In the genomic region with DNA sequence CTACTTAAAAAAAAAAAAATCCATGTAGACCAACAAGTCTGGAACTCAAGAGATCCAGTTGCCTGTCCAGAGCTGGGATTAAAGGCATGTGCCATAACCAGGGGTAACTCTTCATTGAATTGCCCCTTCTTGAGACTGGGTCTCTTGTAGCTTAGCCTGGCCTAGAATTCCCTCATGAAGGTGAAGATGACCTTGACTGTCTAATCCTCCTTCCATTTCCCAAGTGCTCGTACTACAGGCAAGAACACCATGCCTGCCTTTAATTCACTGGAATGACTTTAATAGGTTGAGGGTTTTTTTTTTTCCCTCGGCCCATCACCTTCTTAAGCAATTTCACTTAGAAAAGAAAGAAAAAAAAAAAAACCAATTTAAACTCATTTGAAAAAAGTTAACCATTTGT, we compare ENCODE assay signal across 8 mouse cellular contexts. TPM values are rescaled to one million over a fixed set of nuclear protein-coding genes. Genes with fewer than 3 reads are reported as not detected.
DNase-seq lines count a peak whose midpoint lies in the region; ATAC-seq and TF ChIP-seq lines count a peak whose summit lies in the region.

No protein-coding gene starts in this region.

- 36% methylated on average over 2 of the region's 2 CpGs for WGBS in limb, embryonic 15.5 days
- WGBS in stomach, postnatal 0 days: 53% methylated on average over 2 of the region's 2 CpGs

- no peak for ATAC-seq in megakaryocyte, adult 5-6 weeks (ENCODE audit: poor library complexity, severe bottlenecking)
- no peak for ATAC-seq in limb, embryonic 15.5 days (ENCODE audit: insufficient number of reproducible peaks, low FRiP score, low TSS enrichment, low read depth)
- ATAC-seq in stomach, postnatal 0 days (ENCODE audit: low FRiP score, low TSS enrichment): no peak
- no peak for ATAC-seq in erythroid progenitor cell, adult 5-6 weeks (replicated peaks; ENCODE audit: low FRiP score, poor library complexity, severe bottlenecking)

- no peaks in the 10 kb centered on the region for H3K27me3 ChIP-seq in megakaryocyte, embryonic 14.5 days (replicated peaks)
- no peaks in the 10 kb centered on the region for H3K27me3 ChIP-seq in limb, embryonic 15.5 days
- no peaks in the 10 kb centered on the region for H3K27me3 ChIP-seq in stomach, postnatal 0 days (ENCODE audit: control insufficient read depth, insufficient read depth, low read length)

- TF ChIP-seq CTCF in stomach, postnatal 0 days (IDR thresholded peaks at IDR 0.05; ENCODE audit: low read depth): no peak

- H3K4me1 ChIP-seq in megakaryocyte, embryonic 14.5 days: peaks cover 30% of the 10 kb centered on the region
- peaks cover 21% of the 10 kb centered on the region for H3K4me1 ChIP-seq in limb, embryonic 15.5 days
- H3K4me1 ChIP-seq in stomach, postnatal 0 days (replicated peaks; ENCODE audit: control insufficient read depth, insufficient read depth): 0 out of 2 replicates have a peak, but pooled peaks cover under 1% of the 10 kb centered on the region

- H3K4me2 ChIP-seq in limb, embryonic 15.5 days: peak overlapping the region; percentile 77
- peak overlapping the region; percentile 64; the same call in 1 of the 2 replicates for H3K4me2 ChIP-seq in stomach, postnatal 0 days (replicated peaks; ENCODE audit: low read depth)

- H3K4me3 ChIP-seq in megakaryocyte, embryonic 14.5 days (replicated peaks): peak overlapping the region; percentile 98
- H3K4me3 ChIP-seq in limb, embryonic 15.5 days: peak overlapping the region; percentile 97
- H3K4me3 ChIP-seq in stomach, postnatal 0 days (ENCODE audit: low read depth, low read length): no peak overlapping the region

- H3K9ac ChIP-seq in limb, embryonic 15.5 days: no peak overlapping the region
- H3K9ac ChIP-seq in stomach, postnatal 0 days (ENCODE audit: low read length): peak overlapping the region; percentile 96; the same call in 1 of the 2 replicates

- H3K9me3 ChIP-seq in megakaryocyte, embryonic 14.5 days: no peaks in the 10 kb centered on the region
- H3K9me3 ChIP-seq in limb, embryonic 15.5 days: no peaks in the 10 kb centered on the region
- H3K9me3 ChIP-seq in stomach, postnatal 0 days (ENCODE audit: control insufficient read depth, low read length): no peaks in the 10 kb centered on the region

- peaks cover 7% of the 10 kb centered on the region for H3K36me3 ChIP-seq in megakaryocyte, embryonic 14.5 days (replicated peaks; ENCODE audit: low read length)
- no peaks in the 10 kb centered on the region for H3K36me3 ChIP-seq in limb, embryonic 15.5 days
- H3K36me3 ChIP-seq in stomach, postnatal 0 days (ENCODE audit: control insufficient read depth, insufficient read depth, low read length): no peaks in the 10 kb centered on the region

- no peak overlapping the region for H3K27ac ChIP-seq in limb, embryonic 15.5 days
- no peak overlapping the region for H3K27ac ChIP-seq in stomach, postnatal 0 days (replicated peaks)

- no peak for TF ChIP-seq EP300 in stomach, postnatal 0 days (optimal IDR thresholded peaks at IDR 0.05)

- peak; percentile 34 for DNase-seq in cerebellum, adult 9-10 months
- no peak for DNase-seq in cerebellum, postnatal 4 days (ENCODE audit: low spot score in 2 of 2)
- DNase-seq in stomach, postnatal 0 days (ENCODE audit: low spot score): no peak
- DNase-seq in right cerebral cortex, postnatal 36 days (ENCODE audit: low spot score in 2 of 2): no peak

RNA-seq across cellular contexts. Expression of a gene that starts 0.7 kb away (rescaled TPM):
- polyA plus RNA-seq in megakaryocyte, embryonic 14.5 days (2012; ENCODE audit: insufficient read depth, low replicate concordance): 42.8 and 45.7 TPM in 2 replicates
- total RNA-seq in megakaryocyte, adult 5-6 weeks (2015): 46.3 and 50.9 TPM in 2 replicates
- 33.2 and 46.3 TPM in 2 replicates for total RNA-seq in megakaryocyte, adult 5-6 weeks (2017)
- 48.5 and 49.4 TPM in 2 replicates for polyA plus RNA-seq in limb, embryonic 15.5 days (2015; fragmentation: Nextera tagmentation; extraction: Ambion mirVana)
- polyA plus RNA-seq in stomach, postnatal 0 days (2015; fragmentation: Nextera tagmentation; extraction: Ambion mirVana): 30.5 and 35.6 TPM in 2 replicates
- 171 and 190 TPM in 2 replicates for total RNA-seq in erythroid progenitor cell, adult 5-6 weeks (2015; ENCODE audit: low replicate concordance)
- total RNA-seq in erythroid progenitor cell, adult 5-6 weeks (2017; ENCODE audit: low replicate concordance): 170 and 182 TPM in 2 replicates

RNA-seq across cellular contexts. Expression of a gene that starts 50.0 kb away (rescaled TPM):
- polyA plus RNA-seq in megakaryocyte, embryonic 14.5 days (2012; ENCODE audit: insufficient read depth, low replicate concordance): 9.6 and 10.7 TPM in 2 replicates
- total RNA-seq in megakaryocyte, adult 5-6 weeks (2015): 22.7 and 25.6 TPM in 2 replicates
- 53.5 and 71.5 TPM in 2 replicates for total RNA-seq in megakaryocyte, adult 5-6 weeks (2017)
- 43.9 and 46.4 TPM in 2 replicates for polyA plus RNA-seq in limb, embryonic 15.5 days (2015; fragmentation: Nextera tagmentation; extraction: Ambion mirVana)
- 32.2 and 32.5 TPM in 2 replicates for polyA plus RNA-seq in stomach, postnatal 0 days (2015; fragmentation: Nextera tagmentation; extraction: Ambion mirVana)
- 24.7 and 26.3 TPM in 2 replicates for total RNA-seq in erythroid progenitor cell, adult 5-6 weeks (2015; ENCODE audit: low replicate concordance)
- 35.5 and 64.2 TPM in 2 replicates for total RNA-seq in erythroid progenitor cell, adult 5-6 weeks (2017; ENCODE audit: low replicate concordance)

RNA-seq across cellular contexts. Expression of a gene that starts 50.1 kb away (rescaled TPM):
- polyA plus RNA-seq in megakaryocyte, embryonic 14.5 days (2012; ENCODE audit: insufficient read depth, low replicate concordance): 3.4 TPM in 1 of 2 replicates, not detected in the other
- 0.46 and 0.60 TPM in 2 replicates for total RNA-seq in megakaryocyte, adult 5-6 weeks (2015)
- 0.69 and 1.4 TPM in 2 replicates for total RNA-seq in megakaryocyte, adult 5-6 weeks (2017)
- polyA plus RNA-seq in limb, embryonic 15.5 days (2015; fragmentation: Nextera tagmentation; extraction: Ambion mirVana): 2.2 and 3.3 TPM in 2 replicates
- 3.0 and 4.0 TPM in 2 replicates for polyA plus RNA-seq in stomach, postnatal 0 days (2015; fragmentation: Nextera tagmentation; extraction: Ambion mirVana)
- total RNA-seq in erythroid progenitor cell, adult 5-6 weeks (2015; ENCODE audit: low replicate concordance): not detected in 2 replicates
- 0.26 and 2.1 TPM in 2 replicates for total RNA-seq in erythroid progenitor cell, adult 5-6 weeks (2017; ENCODE audit: low replicate concordance)
